Mouse (Mus musculus): ENCODE data around the gene Sall1. TPM values are rescaled to one million over a fixed set of nuclear protein-coding genes. Genes with fewer than 3 reads are reported as not detected.

The Sall1 gene
- total RNA-seq, 2 experiments from 2014 or later: 14.1 to 15.0 TPM

DNA sequence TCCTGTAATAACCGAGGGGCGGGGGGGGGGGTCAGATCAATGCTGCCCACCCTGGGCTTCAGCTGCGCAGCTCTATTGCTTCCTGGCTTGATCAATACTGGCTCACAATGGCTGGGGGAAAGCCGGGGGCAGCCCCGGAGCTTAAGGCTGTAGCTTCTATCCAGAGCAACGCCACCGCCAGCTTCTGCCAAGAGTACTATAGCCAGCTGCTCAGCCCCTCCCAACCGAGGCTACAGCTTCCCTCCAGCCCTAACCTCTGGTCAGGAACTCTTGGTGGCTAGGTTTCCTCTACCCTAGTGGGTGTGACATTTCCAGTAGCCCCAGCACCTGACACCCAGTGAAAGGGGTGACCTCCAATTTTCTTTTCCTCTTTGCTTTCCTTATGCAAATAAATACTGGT is 36.8 kb downstream of the Sall1 start:
- DNase-seq (ENCODE audit: extremely low spot score in 1 of 2, low spot score in 2 of 2): no peak
- intact Hi-C loops (cut with DNase I): no loop called here

GRCm38 (mm10) chr8:89006426-89006825 is 37.5 kb downstream of the Sall1 start:
- intact Hi-C loops (cut with DNase I): no loop called here
- peak in 1 of 2 experiments; percentile 40 for DNase-seq (ENCODE audit: extremely low spot score in 1 of 2, low spot score in 2 of 2)

DNA sequence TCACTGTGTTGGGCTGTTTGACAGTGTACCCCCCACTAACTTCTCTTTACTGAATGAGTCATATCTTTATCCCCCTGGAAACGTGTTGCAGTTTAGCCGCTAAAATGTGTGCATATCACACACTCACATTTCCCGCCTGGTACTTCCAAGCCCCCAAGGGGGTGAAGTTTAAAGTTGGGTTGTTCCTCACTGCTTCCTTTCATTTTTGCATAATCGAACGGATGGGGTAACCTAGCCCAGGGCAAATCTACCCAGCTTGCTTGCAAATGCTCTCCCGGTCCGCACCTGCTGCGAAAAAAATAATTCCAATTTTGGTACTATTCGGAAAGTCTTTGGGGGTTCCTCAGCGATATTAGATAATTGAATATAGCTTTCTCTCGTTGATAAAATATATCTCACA is 38.2 kb downstream of the Sall1 start:
- intact Hi-C loops (cut with DNase I): no loop called here
- no peak for DNase-seq (ENCODE audit: extremely low spot score in 1 of 2, low spot score in 2 of 2)

GRCm38 (mm10) chr8:89004041-89004440 is 39.9 kb downstream of the Sall1 start:
- no peak for DNase-seq (ENCODE audit: extremely low spot score in 1 of 2, low spot score in 2 of 2)
- intact Hi-C loops (cut with DNase I): no loop called here

DNA sequence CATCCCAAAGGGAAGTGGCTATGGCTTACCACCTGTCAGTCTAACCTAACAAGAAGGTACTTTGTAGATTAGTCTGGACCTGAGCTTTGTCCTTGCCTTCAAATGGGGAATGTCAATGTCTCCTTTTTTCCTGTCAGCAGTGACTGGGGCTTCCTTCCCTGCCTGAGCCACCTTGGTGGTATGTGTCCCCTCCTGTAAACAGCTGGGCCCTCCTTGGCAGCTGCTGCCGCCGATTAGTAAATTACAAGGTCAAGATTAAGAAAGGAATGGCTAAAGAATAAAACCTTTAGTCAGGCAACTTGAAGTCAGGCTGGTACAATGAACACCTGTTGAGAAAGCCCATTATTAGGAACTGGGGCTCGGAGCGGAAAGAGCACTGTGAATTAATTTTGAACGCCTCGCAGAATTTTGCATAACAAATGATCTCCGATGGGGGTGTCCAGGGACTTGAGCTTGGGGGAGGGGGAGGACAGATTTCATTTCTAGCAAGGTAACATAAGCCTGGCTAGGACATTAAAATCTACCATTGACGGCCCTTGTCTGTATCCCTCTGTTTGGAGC is 40.5 kb downstream of the Sall1 start:
- no peak for DNase-seq (ENCODE audit: extremely low spot score in 1 of 2, low spot score in 2 of 2)
- intact Hi-C loops (cut with DNase I): no loop called here

DNA sequence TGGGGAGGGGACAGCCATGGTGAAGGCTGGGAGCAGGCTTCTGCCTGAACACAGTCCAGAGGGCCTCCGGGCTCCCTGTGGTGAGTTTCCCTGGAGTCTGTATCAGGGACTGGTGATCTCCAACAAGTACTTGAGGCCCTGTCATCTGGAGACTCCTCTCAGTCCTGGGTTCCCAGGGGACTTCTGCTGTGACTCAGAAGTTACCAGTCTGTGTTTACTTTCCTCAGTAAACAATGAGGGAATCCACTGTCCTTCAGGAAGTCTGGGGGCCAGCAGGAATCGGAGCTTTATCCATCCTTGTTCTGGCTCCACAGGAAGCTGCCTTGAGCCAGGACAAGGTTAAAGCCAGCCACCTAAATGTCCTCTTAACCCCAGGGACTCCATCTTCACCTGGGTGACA is 41.8 kb downstream of the Sall1 start:
- intact Hi-C loops (cut with DNase I): no loop called here
- DNase-seq (ENCODE audit: extremely low spot score in 1 of 2, low spot score in 2 of 2): peak in 1 of 2 experiments; percentile 62

- intact Hi-C loops (cut with DNase I): no loop called here
- no peak for DNase-seq (ENCODE audit: extremely low spot score in 1 of 2, low spot score in 2 of 2)
These were observed 46.7 kb downstream of the Sall1 start for GRCm38 (mm10) chr8:88997276-88997675.

- DNase-seq (ENCODE audit: extremely low spot score in 1 of 2, low spot score in 2 of 2): no peak
- intact Hi-C loops (cut with DNase I): no loop called here
These were observed 52.0 kb downstream of the Sall1 start for GRCm38 (mm10) chr8:88991780-88992509.

DNA sequence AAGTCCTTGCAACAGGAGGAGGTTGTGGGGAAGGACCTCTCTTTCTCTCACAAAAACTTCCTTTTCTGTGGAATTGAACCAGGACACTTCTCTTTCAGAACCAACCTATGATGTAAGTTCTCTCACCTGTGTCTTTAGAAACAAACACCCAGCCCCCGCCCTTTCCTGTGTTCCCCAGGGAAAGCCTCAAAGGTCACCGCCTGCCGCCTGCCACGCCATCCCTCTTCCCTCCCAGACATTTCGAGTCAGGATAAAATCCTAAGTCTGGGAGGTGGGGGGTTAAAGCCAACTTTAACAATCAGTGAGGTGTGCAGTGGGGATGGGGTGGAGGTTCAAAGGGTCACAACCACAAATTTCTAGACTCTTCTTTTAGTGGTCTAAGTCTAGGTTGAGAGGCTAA is 52.8 kb downstream of the Sall1 start:
- no peak for DNase-seq (ENCODE audit: extremely low spot score in 1 of 2, low spot score in 2 of 2)
- intact Hi-C loops (cut with DNase I): no loop called here

GRCm38 (mm10) chr8:88989002-88989401 is 55.0 kb downstream of the Sall1 start:
- intact Hi-C loops (cut with DNase I): no loop called here

GRCm38 (mm10) chr8:88983468-88983867 is 60.5 kb downstream of the Sall1 start:
- DNase-seq (ENCODE audit: extremely low spot score in 1 of 2, low spot score in 2 of 2): no peak
- intact Hi-C loops (cut with DNase I): no loop called here

More at GRCm38 (mm10) chr8:88989002-88989401, 55.0 kb downstream of the Sall1 start:
- DNase-seq (ENCODE audit: extremely low spot score in 1 of 2, low spot score in 2 of 2): no peak

Small RNA genes lying within 50 kb of the gene (microRNA-seq; reads per million reads assigned to microRNA genes)
- not detected for gene Mir8110
